Mouse (Mus musculus): ENCODE results near the gene Nat8f2.

GRCm38 (mm10) chr6:85820837-85821236 is 48.1 kb downstream of the Nat8f2 start, which contains the start of the genes Nat8f6 and Nat8f5:
- TF ChIP-seq CTCF (IDR thresholded peaks at IDR 0.05; ENCODE audit: low read depth) (no peak), EP300 (optimal IDR thresholded peaks at IDR 0.05) (no peak)

Measured in stomach, postnatal 0 days (tissue).